Mouse (Mus musculus) brain, embryonic 14.5 days (tissue): ENCODE data around the gene Olfr96. TPM values are rescaled to one million over a fixed set of nuclear protein-coding genes. Genes with fewer than 3 reads are reported as not detected.
"Not testable (repeated sequence)": the region's sequence is repeated elsewhere in the genome, so short reads cannot be mapped to it uniquely, and the experiment has no call there.

Experiments used
- DNase-seq: peaks from one replicate; pipeline ENCODE4 v3.0.0-alpha.2; 2011; ENCODE audit warnings: low read depth
- CTCF ChIP-seq: fragments of 200-500 bp; IDR thresholded peaks from 2 replicates; pipeline ENCODE4 v1.5.1; 2012; ENCODE audit warnings: inconsistent platforms, mild to moderate bottlenecking, moderate library complexity, borderline replicate concordance; ENCODE audit not compliant: insufficient read depth, insufficient read length; ENCODE audit errors: extremely low read depth
- POLR2A ChIP-seq: fragments of 200-500 bp; IDR thresholded peaks from 2 replicates; pipeline ENCODE4 v1.6.1; 2012; ENCODE audit warnings: mild to moderate bottlenecking, inconsistent platforms, borderline replicate concordance; ENCODE audit not compliant: poor library complexity, insufficient read depth, insufficient read length, severe bottlenecking; ENCODE audit errors: extremely low read depth
- polyA plus RNA-seq: library from polyadenylated mRNA; depleted of rRNA; stranded (reverse); fragments of >200 nt; gene quantifications from 2 replicates; pipeline ENCODE4 v1.2.3, GENCODE M21; 2012; rRNA removed

Olfr96 gene
- polyA plus RNA-seq, result not detected in 2 replicates

GRCm38 (mm10) chr17:37219846-37220245 lies at the start of gene Olfr96:
Gene Olfr96, plus strand, starts transcription at chr17:37220146.
- DNase-seq, result no peak
- no peak for TF ChIP-seq CTCF
- TF ChIP-seq POLR2A, result no peak

- DNase-seq, result no peak
- TF ChIP-seq POLR2A (no peak), CTCF (no peak)
Observed at GRCm38 (mm10) chr17:37185474-37185873, 34.5 kb upstream of the Olfr96 start.

GRCm38 (mm10) chr17:37190711-37191110 lies 29.2 kb upstream of the Olfr96 start:
- no peak for TF ChIP-seq POLR2A
- no peak for TF ChIP-seq CTCF
- peak; percentile 64 for DNase-seq

GRCm38 (mm10) chr17:37193032-37193431 lies 26.9 kb upstream of the Olfr96 start:
- no peak for DNase-seq
- no peak for TF ChIP-seq POLR2A

GRCm38 (mm10) chr17:37193656-37194055 lies 26.3 kb upstream of the Olfr96 start, which contains the start of gene Ubd:
Gene Ubd, plus strand, starts transcription at chr17:37193892.
- DNase-seq, result no peak
- no peak for TF ChIP-seq POLR2A
- TF ChIP-seq CTCF, result no peak

- no peak for DNase-seq
- no peak for TF ChIP-seq CTCF
- no peak for TF ChIP-seq POLR2A
Observed at GRCm38 (mm10) chr17:37194782-37195181, 25.2 kb upstream of the Olfr96 start.

- peak; percentile 65 for DNase-seq
- TF ChIP-seq CTCF (no peak), POLR2A (no peak)
Observed at GRCm38 (mm10) chr17:37196845-37197724, 22.9 kb upstream of the Olfr96 start.

GRCm38 (mm10) chr17:37200894-37201293 lies 19.1 kb upstream of the Olfr96 start, which contains the start of gene Olfr94:
Gene Olfr94, minus strand, starts transcription at chr17:37200994.
- no peak for DNase-seq
- TF ChIP-seq CTCF (no peak), POLR2A (no peak)

- DNase-seq, result peak; percentile 90
- peak; percentile 99 for TF ChIP-seq CTCF
- TF ChIP-seq POLR2A, result no peak
Observed at GRCm38 (mm10) chr17:37203206-37203916, 16.6 kb upstream of the Olfr96 start.

GRCm38 (mm10) chr17:37203917-37204236 lies 16.1 kb upstream of the Olfr96 start:
- no peak for DNase-seq

GRCm38 (mm10) chr17:37210884-37211768 lies 8.8 kb upstream of the Olfr96 start:
- no peak for TF ChIP-seq POLR2A
- no peak for TF ChIP-seq CTCF
- peak; percentile 55 for DNase-seq

More at GRCm38 (mm10) chr17:37203917-37204236, 16.1 kb upstream of the Olfr96 start:
- no peak for TF ChIP-seq CTCF
- TF ChIP-seq POLR2A, result no peak

GRCm38 (mm10) chr17:37213018-37213417 lies 6.9 kb upstream of the Olfr96 start, which contains the start of gene Olfr95:
Gene Olfr95, minus strand, starts transcription at chr17:37213118.
- no peak for TF ChIP-seq POLR2A
- TF ChIP-seq CTCF, result no peak
- DNase-seq, result no peak

GRCm38 (mm10) chr17:37218486-37218885 lies 1.5 kb upstream of the Olfr96 start:
- DNase-seq, result no peak
- TF ChIP-seq CTCF, result no peak

- DNase-seq, result no peak
Observed at GRCm38 (mm10) chr17:37221879-37222278, 1.9 kb downstream of the Olfr96 start.

GRCm38 (mm10) chr17:37237230-37237629 lies 17.3 kb downstream of the Olfr96 start, which contains the start of gene Olfr97:
Gene Olfr97, minus strand, starts transcription at chr17:37237330.
- DNase-seq, result not testable (repeated sequence)

More at GRCm38 (mm10) chr17:37221879-37222278, 1.9 kb downstream of the Olfr96 start:
- TF ChIP-seq POLR2A (no peak), CTCF (peak; percentile 6; the same call in 1 of the 2 replicates)
